Mouse (Mus musculus) erythroid progenitor cell, adult 5-6 weeks (primary cell): ENCODE data around the gene Mylk4. TPM values are rescaled to one million over a fixed set of nuclear protein-coding genes. Genes with fewer than 3 reads are reported as not detected.

ENCODE experiments used
- ATAC-seq: replicated peaks from 2 replicates; pipeline ENCODE4 v1.8.0; 2016; ENCODE audit warnings: moderate number of reproducible peaks, mild to moderate bottlenecking, moderate TSS enrichment, inconsistent platforms; ENCODE audit not compliant: poor library complexity, low FRiP score, severe bottlenecking
- total RNA-seq, 2 experiments: library from RNA; stranded (forward) in 1 of 2; stranded (reverse) in 1 of 2; fragments of 150-400 nt in 1 of 2; fragments of 186-747, 209-891 nt in 1 of 2; gene quantifications; 2 replicates each; pipeline versions ENCODE4 v1.2.3 to v1.2.4; 2015 to 2017; ENCODE audit warnings: low replicate concordance in 2 of 2

The Mylk4 gene
- total RNA-seq, 2 experiments from 2014 or later = not detected

DNA sequence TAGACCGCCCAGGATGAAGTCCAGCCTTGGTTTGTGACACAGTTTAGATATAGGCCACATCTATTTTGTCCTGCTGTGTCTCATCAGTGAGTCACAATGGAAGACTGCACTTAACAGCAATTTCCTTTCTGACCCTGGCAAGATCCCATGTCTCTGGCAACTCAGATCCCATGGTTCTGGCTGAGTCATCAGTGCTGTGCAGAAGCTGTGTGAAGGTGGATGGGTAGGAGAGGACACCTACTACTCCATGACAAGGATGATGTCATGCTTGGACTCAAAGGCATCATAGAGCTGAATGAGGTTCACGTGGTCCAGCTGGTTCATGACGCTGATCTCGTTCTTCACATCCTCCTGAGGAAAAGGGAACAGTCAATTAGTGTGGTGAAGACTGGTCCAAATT, 62.0 kb downstream of the Mylk4 start:
- ATAC-seq = no peak

DNA sequence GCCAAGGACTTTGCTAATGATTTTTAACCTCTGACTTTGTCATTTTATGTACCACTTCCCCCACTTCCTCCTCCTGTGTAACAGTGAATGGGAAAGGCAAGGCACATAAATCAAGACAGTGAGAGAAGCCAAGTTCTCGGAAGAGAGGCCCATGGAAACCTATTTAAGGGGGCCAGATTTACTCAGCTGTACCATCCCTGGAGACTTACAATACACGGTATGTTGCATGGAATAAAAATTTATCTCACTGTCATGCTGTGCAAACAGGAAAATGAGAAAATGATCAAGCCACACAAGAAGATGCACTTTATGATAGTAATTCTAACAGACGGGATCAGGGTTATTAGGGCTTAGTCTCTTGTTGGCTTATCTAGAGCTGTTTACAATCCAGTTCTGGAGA, 64.5 kb downstream of the Mylk4 start:
- ATAC-seq = no peak

GRCm38 (mm10) chr13:32717709-32718108, 66.0 kb downstream of the Mylk4 start:
- ATAC-seq = no peak

DNA sequence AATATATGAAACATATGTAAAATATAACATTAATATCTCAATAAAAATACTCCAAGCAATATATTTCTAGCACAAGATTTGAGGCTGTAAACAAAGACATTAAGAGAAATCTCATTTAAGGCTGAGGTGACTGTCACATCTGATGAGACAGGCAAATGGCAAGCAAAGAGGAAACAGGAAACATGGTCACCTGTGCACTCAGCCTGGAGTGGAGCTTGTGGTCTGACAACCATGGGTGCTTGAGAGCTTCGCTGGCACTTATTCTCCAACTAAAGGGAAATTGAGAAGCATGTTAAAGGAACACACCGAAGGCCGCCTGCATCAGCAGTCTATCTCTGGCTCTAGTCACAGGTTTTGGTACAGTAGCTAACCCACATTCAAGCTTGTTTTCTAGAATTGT, 71.2 kb downstream of the Mylk4 start:
- no peak for ATAC-seq

GRCm38 (mm10) chr13:32707894-32708293, 75.9 kb downstream of the Mylk4 start:
- 0 out of 2 replicates have a peak, but pooled peaks have one; percentile 30 for ATAC-seq

- no peak for ATAC-seq
Observed at GRCm38 (mm10) chr13:32706651-32707288, 77.0 kb downstream of the Mylk4 start.

GRCm38 (mm10) chr13:32705315-32705714, 78.4 kb downstream of the Mylk4 start:
- ATAC-seq = no peak

DNA sequence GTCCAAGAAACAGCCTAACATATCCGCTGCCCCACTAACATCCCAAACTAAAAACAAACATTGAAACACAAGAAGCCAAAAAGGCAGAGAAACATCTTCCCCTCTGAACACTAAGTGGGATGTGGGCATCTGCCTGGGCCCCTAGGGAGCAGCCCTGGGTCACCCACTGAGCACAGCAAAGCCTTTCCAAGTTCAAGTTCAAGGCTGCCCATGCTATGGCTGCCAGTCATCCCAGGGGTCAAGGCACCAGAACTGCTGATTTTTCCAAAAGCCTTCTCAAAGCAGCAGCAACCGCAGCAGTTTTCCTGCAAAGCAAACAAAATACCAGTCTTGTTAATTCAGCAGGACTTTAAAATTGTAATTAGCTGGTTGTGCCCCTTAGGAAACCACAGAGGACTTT, 78.8 kb downstream of the Mylk4 start:
- ATAC-seq = no peak

DNA sequence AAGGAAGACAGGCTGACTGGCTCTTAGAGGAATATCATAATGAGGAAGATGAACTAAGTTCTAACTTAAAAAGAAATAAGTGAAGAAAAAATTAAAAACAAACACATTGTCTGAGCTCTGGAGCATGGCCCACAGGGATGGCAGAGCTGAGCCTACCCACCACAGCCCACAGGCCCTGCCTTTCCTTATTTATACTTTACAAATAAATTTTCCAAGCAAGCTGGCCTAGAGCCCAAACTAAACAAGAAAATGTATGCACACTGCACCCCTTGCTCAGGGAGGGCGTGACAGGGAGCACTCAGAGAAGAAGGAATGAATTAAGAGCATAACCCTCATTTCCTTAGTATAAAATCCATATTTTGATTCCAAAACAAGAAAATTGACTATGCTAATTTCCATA, 82.2 kb downstream of the Mylk4 start:
- ATAC-seq = no peak

- ATAC-seq = no peak
Observed at GRCm38 (mm10) chr13:32699376-32699775, 84.4 kb downstream of the Mylk4 start.

DNA sequence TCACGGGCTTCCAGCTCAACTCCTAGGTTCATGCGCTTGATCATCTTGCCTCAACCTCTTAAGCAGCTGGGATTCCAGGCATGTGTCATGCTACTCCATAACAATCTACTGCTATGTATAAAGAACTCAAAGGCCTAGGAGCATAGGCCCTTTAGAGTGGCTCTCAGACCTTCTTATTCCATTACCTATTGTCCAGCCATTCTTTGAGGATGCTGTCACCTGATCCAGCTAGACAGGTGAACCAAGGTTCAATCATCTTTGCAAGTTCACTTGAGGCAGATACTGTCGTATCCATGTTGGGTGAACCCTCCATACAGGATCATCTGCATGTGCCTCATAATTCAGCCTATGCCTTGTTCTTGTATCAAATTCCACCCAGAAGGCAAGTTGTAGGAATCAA, 84.8 kb downstream of the Mylk4 start:
- ATAC-seq = no peak

GRCm38 (mm10) chr13:32693886-32694455, 89.8 kb downstream of the Mylk4 start:
- ATAC-seq = no peak

DNA sequence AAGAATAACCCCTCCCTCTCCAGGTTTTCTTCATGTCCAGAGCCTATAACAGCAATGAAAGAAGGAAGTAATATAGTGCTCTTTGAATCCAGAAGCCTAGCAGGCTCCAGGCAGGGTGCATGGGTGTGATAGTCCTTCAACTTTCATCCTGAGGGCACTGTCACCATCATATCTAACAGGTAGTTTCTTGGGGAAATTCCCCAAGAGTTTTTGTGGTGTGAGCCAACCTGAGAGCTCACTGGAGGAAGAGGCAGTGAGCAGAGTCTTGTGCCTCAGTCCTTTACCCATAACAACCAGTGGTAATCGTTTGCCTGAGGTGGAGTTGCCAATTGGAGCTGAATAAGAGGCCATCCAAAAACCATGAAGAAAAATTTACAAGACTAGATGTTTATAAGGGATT, 91.2 kb downstream of the Mylk4 start:
- ATAC-seq = no peak

GRCm38 (mm10) chr13:32690279-32690678, 93.5 kb downstream of the Mylk4 start:
- ATAC-seq = no peak

DNA sequence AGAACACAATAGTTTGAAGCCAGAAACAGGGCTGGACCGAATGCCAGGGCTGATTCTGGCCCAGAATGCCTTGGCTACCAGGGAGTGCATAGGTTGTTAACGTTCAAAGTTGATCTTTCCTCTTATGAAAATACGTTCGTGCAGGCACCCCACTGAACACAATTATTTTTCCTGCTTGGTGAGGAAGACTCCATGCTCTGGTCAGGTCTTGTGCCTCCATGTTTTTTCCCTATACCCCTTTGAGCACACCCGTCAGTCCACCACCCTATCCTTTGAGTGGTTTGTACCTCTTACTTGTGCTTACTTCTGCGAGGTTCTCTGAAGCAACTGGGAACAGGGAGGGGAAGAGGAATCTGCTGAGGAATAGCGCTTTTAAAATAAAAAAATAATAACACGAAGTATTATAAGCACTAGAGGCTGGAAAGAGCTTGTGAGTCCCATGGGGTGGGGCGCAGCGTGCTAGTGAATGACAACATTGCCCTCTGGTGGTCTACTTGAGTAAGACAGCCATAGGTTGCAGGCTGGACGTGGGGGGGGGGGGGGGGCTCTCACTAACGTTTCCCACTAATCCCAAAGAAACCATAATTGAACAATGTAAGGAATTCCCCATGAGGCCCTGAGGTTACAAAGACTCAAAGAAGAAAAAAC, 102.8 kb downstream of the Mylk4 start:
- ATAC-seq = no peak

DNA sequence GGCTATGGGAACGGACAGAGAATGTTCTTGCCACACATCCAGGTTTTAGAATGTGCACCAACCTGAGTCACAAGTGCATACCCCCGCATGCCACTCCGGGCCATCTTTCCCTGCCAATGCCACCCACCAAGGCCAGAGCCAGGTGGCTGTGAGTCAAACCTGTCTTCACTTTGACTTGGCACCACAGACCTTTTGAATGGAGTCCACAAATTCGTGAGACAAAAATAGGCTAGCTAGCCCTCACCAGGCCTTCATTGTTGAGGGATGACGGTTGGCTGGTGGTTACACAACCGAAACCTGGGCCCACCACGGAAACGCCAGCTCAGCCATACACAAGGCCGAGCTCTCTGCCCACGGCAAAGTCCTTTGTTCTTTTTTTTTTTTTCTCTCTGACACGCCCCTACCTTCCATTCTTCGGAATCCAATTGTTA, 103.6 kb downstream of the Mylk4 start:
- no peak for ATAC-seq

GRCm38 (mm10) chr13:32678998-32679397, 104.8 kb downstream of the Mylk4 start:
- ATAC-seq = no peak

DNA sequence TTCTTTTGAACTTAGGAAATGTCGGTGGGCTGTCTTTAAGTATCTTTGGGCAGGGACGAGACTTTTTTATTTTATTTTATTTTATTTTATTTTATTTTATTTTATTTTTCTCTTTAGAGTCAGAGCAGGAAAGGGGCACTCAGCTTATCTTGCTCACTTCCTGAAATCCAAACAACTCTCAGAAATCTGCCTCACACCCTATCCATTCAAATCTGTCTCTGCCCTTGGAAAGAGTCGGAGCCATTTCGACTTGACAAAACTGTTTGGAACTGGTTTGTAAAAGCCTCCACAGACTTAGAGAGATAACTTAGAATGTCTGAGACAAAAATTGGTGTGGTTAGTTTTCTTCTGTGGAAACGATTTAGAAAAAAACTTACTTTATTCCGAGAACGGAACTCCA, 113.0 kb downstream of the Mylk4 start:
- no peak for ATAC-seq

- no peak for ATAC-seq
Observed at GRCm38 (mm10) chr13:32668296-32668695, 115.5 kb downstream of the Mylk4 start.

- no peak for ATAC-seq
Observed at GRCm38 (mm10) chr13:32667386-32667785, 116.4 kb downstream of the Mylk4 start.

DNA sequence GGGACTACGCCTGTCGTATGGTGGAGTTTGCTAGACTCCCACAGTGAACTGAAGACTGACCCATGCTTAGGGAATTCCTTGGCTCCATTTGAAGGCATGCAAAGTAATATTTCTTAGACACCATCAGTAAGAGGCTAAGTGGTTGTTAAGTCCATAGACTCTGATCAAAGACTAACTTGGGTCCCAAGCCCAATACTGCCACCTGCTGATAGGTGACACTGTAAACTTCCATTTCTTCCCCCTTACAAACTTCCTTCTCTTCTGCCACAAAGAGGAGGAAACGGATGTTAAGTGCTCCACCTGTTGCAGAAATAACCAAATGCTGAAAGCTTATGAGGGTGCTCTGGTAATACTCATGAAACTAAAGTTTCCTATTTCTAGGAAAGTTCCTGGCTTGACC, 121.7 kb downstream of the Mylk4 start:
- ATAC-seq = no peak
